Mouse (Mus musculus) small intestine, adult 2 months (tissue): ENCODE measurements around the gene Scai. TPM values are rescaled to one million over a fixed set of nuclear protein-coding genes. Genes with fewer than 3 reads are reported as not detected.
"Not testable (repeated sequence)": the region's sequence is repeated elsewhere in the genome, so short reads cannot be mapped to it uniquely, and the experiment has no call there.

Experiments
- H3K27ac ChIP-seq: fragments of 200-500 bp; 2 replicates; pipeline ENCODE4 v1.5.1; 2012; ENCODE audit warnings: low read depth, low read length, control low read depth, inconsistent platforms; ENCODE audit not compliant: insufficient read depth
- H3K27me3 ChIP-seq: fragments of 200-500 bp; 2 replicates; pipeline ENCODE4 v1.6.1; 2012; ENCODE audit warnings: mild to moderate bottlenecking, moderate library complexity, low read length, inconsistent platforms; ENCODE audit not compliant: control insufficient read depth, insufficient read depth
- H3K36me3 ChIP-seq: fragments of 200-500 bp; 2 replicates; pipeline ENCODE4 v1.6.1; 2012; ENCODE audit warnings: mild to moderate bottlenecking, low read length, control low read depth, inconsistent platforms; ENCODE audit not compliant: control insufficient read depth, insufficient read depth
- H3K4me1 ChIP-seq: fragments of 200-500 bp; 2 replicates; pipeline ENCODE4 v1.6.1; 2012; ENCODE audit warnings: low read length, inconsistent platforms, mixed read lengths; ENCODE audit not compliant: control insufficient read depth, insufficient read depth, insufficient read length
- H3K4me3 ChIP-seq: fragments of 200-500 bp; 2 replicates; pipeline ENCODE4 v1.5.1; 2012; ENCODE audit warnings: low read depth, mild to moderate bottlenecking, control low read depth, inconsistent platforms, low read length, moderate library complexity
- CTCF ChIP-seq: fragments of 200-500 bp; IDR thresholded peaks from 2 replicates; pipeline ENCODE4 v1.5.1; 2012; ENCODE audit warnings: low read depth, mild to moderate bottlenecking, control low read depth, inconsistent platforms, low read length, moderate library complexity, mixed read lengths; ENCODE audit not compliant: insufficient replicate concordance, insufficient read length; ENCODE audit errors: extremely low read depth
- POLR2A ChIP-seq: fragments of 200-500 bp; IDR thresholded peaks from 2 replicates; pipeline ENCODE4 v1.6.1; 2012; ENCODE audit warnings: low read depth, mild to moderate bottlenecking, control low read depth, inconsistent platforms, low read length, moderate library complexity
- WGBS: fragments of 180-500 bp; shearing (Covaris S2); methylation state at CpG from one replicate; pipeline ENCODE4 v1.1.7; 2018; 5-methylcytosine and 5-hydroxymethylcytosine counted together
- polyA plus RNA-seq: library from polyadenylated mRNA; depleted of rRNA; stranded (reverse); fragments of >200 nt; gene quantifications from 2 replicates; pipeline ENCODE4 v1.2.3, GENCODE M21; 2012; rRNA removed

The Scai gene
- polyA plus RNA-seq: 0.03 and 0.24 TPM in 2 replicates

- Histone ChIP-seq H3K27me3 (no peaks in the 10 kb centered on the region), H3K27ac (no peak within 1 kb of the TSS), H3K36me3 (peaks cover 1% of the 10 kb centered on the region; the same call in 1 of the 2 replicates), H3K4me1 (no peaks in the 10 kb centered on the region; the same call in 1 of the 2 replicates), H3K4me3 (peak within 1 kb of the TSS; percentile 94)
- under 1% methylated on average over 41 of the region's 41 CpGs for WGBS
- TF ChIP-seq POLR2A (peak; percentile 56), CTCF (peak; percentile 88)
Observed at GRCm38 (mm10) chr2:39190561-39191056, at the start of gene Scai. Scai (minus strand) TSS chr2:39190734.

DNA sequence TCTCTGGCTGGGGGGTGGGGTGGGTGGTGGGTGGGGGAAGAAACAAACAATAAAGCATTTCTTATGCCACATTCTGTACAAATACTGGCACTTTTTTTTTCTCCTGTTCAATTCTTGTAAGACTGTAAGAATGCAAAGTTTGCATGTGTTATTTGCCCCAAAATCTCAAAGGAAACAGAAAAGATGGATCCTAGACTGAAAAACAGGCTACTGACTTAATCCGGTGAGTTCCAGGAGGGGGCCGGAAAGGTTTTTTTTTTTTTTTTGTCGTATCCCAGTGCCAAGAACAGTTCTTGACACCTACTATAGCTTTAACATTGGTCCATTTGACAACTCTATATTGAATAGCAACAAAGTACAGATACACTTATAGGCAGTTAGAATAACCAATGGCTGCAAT is 36.2 kb upstream of the Scai start:
- H3K27ac ChIP-seq: no peak overlapping the region
- H3K4me1 ChIP-seq: no peaks in the 10 kb centered on the region
- no peaks in the 10 kb centered on the region for H3K27me3 ChIP-seq
- no peak for TF ChIP-seq POLR2A
- no peak for TF ChIP-seq CTCF
- WGBS: 39% methylated on average over 3 of the region's 3 CpGs
- no peaks in the 10 kb centered on the region for H3K36me3 ChIP-seq
- H3K4me3 ChIP-seq: no peak overlapping the region

- peak within 1 kb of the TSS; percentile 92 for H3K4me3 ChIP-seq
- H3K27ac ChIP-seq: peak within 1 kb of the TSS; percentile 88
- TF ChIP-seq POLR2A (peak; percentile 80), CTCF (no peak)
- H3K4me1 ChIP-seq: no peaks in the 10 kb centered on the region
- H3K36me3 ChIP-seq: no peaks in the 10 kb centered on the region
- H3K27me3 ChIP-seq: no peaks in the 10 kb centered on the region
- under 1% methylated on average over 55 of the region's 56 CpGs for WGBS
Observed at GRCm38 (mm10) chr2:39226019-39226640, 35.6 kb upstream of the Scai start, which contains the start of gene Ppp6c. Ppp6c (minus strand) TSS chr2:39226451.

- H3K27me3 ChIP-seq, H3K4me1 ChIP-seq, H3K36me3 ChIP-seq: not testable (repeated sequence)
- Histone ChIP-seq H3K4me3 (peak overlapping the region; percentile 92), H3K27ac (peak overlapping the region; percentile 88)
- 1% methylated on average over 36 of the region's 36 CpGs for WGBS
Observed at GRCm38 (mm10) chr2:39225331-39226018, 34.9 kb upstream of the Scai start.

GRCm38 (mm10) chr2:39224621-39225020 is 34.1 kb upstream of the Scai start:
- Histone ChIP-seq H3K4me1 (no peaks in the 10 kb centered on the region), H3K4me3 (no peak overlapping the region), H3K27ac (no peak overlapping the region), H3K27me3 (no peaks in the 10 kb centered on the region), H3K36me3 (no peaks in the 10 kb centered on the region)
- no peak for TF ChIP-seq POLR2A
- TF ChIP-seq CTCF: no peak

DNA sequence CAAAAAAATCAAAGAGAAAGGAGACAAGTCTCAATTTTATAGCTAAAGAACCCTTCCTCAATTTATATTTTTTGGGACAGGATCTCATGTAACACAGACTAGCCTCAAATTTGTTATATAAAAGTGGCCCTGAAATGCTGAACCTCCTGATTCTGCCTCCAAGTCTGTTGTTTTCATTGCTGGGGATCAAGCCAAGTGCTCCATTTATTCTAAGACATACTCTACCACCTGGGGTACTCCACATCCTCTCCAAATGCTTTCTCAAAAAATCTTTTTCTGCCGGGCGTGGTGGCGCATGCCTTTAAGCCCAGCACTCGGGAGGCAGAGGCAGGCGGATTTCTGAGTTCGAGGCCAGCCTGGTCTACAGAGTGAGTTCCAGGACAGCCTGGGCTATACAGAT is 29.5 kb upstream of the Scai start:
- TF ChIP-seq CTCF: no peak
- TF ChIP-seq POLR2A: no peak
- Histone ChIP-seq H3K4me1 (peaks cover 3% of the 10 kb centered on the region; the same call in 1 of the 2 replicates), H3K36me3 (no peaks in the 10 kb centered on the region), H3K4me3 (no peak overlapping the region), H3K27me3 (no peaks in the 10 kb centered on the region), H3K27ac (no peak overlapping the region)
- WGBS: 93% methylated on average over 6 of the region's 6 CpGs

DNA sequence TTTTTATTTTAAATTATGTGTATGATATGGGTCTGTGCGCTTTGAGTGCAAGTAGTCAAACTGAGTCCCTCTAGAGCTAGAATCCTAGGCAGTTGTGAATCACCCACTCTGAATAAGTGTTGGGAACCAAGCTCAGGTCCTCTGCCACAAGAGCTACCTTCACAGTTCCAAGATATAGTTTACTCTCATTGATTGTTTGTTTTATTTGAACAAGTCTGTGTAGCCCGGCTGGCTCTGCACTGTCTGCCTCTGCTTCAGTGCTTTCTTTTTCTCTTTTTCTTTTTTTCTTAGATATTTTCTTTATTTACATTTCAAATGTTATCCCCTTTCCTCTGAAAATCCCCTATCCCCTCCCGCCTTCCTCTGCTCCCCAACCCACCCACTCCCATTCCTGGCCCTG is 28.5 kb upstream of the Scai start:
- H3K4me3 ChIP-seq: no peak overlapping the region
- H3K4me1 ChIP-seq: peaks cover 3% of the 10 kb centered on the region; the same call in 1 of the 2 replicates
- 86% methylated on average over 3 of the region's 3 CpGs for whole genome bisulfite sequencing
- H3K36me3 ChIP-seq: no peaks in the 10 kb centered on the region
- TF ChIP-seq POLR2A: no peak
- TF ChIP-seq CTCF: no peak
- H3K27me3 ChIP-seq: no peaks in the 10 kb centered on the region
- no peak overlapping the region for H3K27ac ChIP-seq
